Mouse (Mus musculus) liver, embryonic 14.5 days (tissue): ENCODE measurements around the gene Chpf. TPM values are rescaled to one million over a fixed set of nuclear protein-coding genes. Genes with fewer than 3 reads are reported as not detected.
A peak's percentile ranks its signal among the peaks of the same experiment; 100 is the strongest.

ENCODE experiments used
- ATAC-seq: fragments of 200-750 bp; cut with Nextera tagmentation; 2 replicates; pipeline ENCODE4 v1.8.0; 2017; ENCODE audit warnings: moderate number of reproducible peaks, mild to moderate bottlenecking, moderate library complexity; ENCODE audit not compliant: insufficient read depth
- DNase-seq, 3 experiments: peaks; one replicate each; pipeline ENCODE4 v3.0.0-alpha.2; 2012 to 2013; ENCODE audit warnings: low read depth in 3 of 3, low spot score in 3 of 3
- H3K27ac ChIP-seq: fragments of 300-500 bp; sonication (generic); 2 replicates; pipeline ENCODE4 v1.5.1; 2014; ENCODE audit warnings: moderate library complexity, mild to moderate bottlenecking, control low read depth, inconsistent platforms
- H3K27me3 ChIP-seq: fragments of 300-500 bp; sonication (generic); 2 replicates; pipeline ENCODE4 v1.6.1; 2014; ENCODE audit warnings: mild to moderate bottlenecking, low read length, moderate library complexity; ENCODE audit not compliant: control insufficient read depth, insufficient read depth
- H3K36me3 ChIP-seq: fragments of 300-500 bp; sonication (generic); replicated peaks from 2 replicates; pipeline ENCODE4 v1.6.1; 2014; ENCODE audit warnings: low read depth; ENCODE audit not compliant: control insufficient read depth, insufficient read depth
- H3K4me1 ChIP-seq, 2 experiments: fragments of 200-500 bp in 1 of 2; fragments of 300-500 bp in 1 of 2; sonication (generic) in 1 of 2; replicated peaks; 2 replicates each; pipeline ENCODE4 v1.6.1; 2012 to 2014; ENCODE audit warnings: antibody characterized with exemption in 1 of 2, inconsistent platforms in 1 of 2, low read length in 1 of 2; ENCODE audit not compliant: control insufficient read depth in 2 of 2, insufficient read depth in 2 of 2
- H3K4me2 ChIP-seq: fragments of 300-500 bp; sonication (generic); 2 replicates; pipeline ENCODE4 v1.6.1; 2014; ENCODE audit warnings: low read depth, mild to moderate bottlenecking, control low read depth, moderate library complexity
- H3K4me3 ChIP-seq, 2 experiments: fragments of 200-500 bp in 1 of 2; fragments of 300-500 bp in 1 of 2; sonication (generic) in 1 of 2; 2 replicates each; pipeline ENCODE4 v1.5.1; 2012 to 2014; ENCODE audit warnings: low read depth in 2 of 2, low read length in 2 of 2, mild to moderate bottlenecking in 2 of 2, control low read depth in 1 of 2, inconsistent platforms in 1 of 2, moderate library complexity in 1 of 2; ENCODE audit not compliant: insufficient read depth in 1 of 2
- H3K9ac ChIP-seq: fragments of 300-500 bp; sonication (generic); replicated peaks from 2 replicates; pipeline ENCODE4 v1.6.1; 2014; ENCODE audit warnings: mild to moderate bottlenecking, control low read depth, moderate library complexity
- H3K9me3 ChIP-seq: fragments of 300-500 bp; sonication (generic); 2 replicates; pipeline ENCODE4 v1.6.1; 2016; ENCODE audit warnings: low read length, mixed read lengths; ENCODE audit not compliant: control insufficient read depth
- CTCF ChIP-seq: IDR thresholded peaks from 2 replicates; pipeline ENCODE4 v1.5.1; 2016; ENCODE audit warnings: antibody characterized with exemption, low read depth, control low read depth
- EP300 ChIP-seq: IDR thresholded peaks from 2 replicates; pipeline ENCODE4 v1.6.1; 2016; ENCODE audit warnings: antibody characterized with exemption, low read depth
- WGBS: fragments of 180-500 bp; shearing (Covaris S2); extraction: QIAGEN DNeasy Blood & Tissue Kit; methylation state at CpG from one replicate; pipeline ENCODE4 v1.1.7; 2014; ENCODE audit not compliant: insufficient replicate concordance; 5-methylcytosine and 5-hydroxymethylcytosine counted together
- polyA plus RNA-seq, 2 experiments: library from polyadenylated mRNA; depleted of rRNA in 1 of 2; stranded (reverse) in 1 of 2; unstranded in 1 of 2; fragments of >200 nt; fragmentation: Nextera tagmentation in 1 of 2; extraction: Ambion mirVana in 1 of 2; gene quantifications; 2 replicates each; pipeline versions ENCODE4 v1.2.1 to v1.2.3; 2012 to 2014

Gene Chpf
- polyA plus RNA-seq, 2 experiments: 2.8 to 5.0 TPM

- Histone ChIP-seq H3K4me2 (peak overlapping the region; percentile 90), H3K4me1 (peaks cover 7 to 9% of the 10 kb centered on the region in 2 experiments), H3K4me3 (peak overlapping the region; percentile 22 to 63; a peak in 3 of 4 replicates), H3K9ac (no peak overlapping the region), H3K27ac (no peak overlapping the region), H3K9me3 (no peaks in the 10 kb centered on the region), H3K36me3 (no peaks in the 10 kb centered on the region), H3K27me3 (peaks cover 54% of the 10 kb centered on the region)
- 2% methylated on average over 24 of the region's 24 CpGs for WGBS
- DNase-seq (no peak), ATAC-seq (no peak)
- TF ChIP-seq EP300 (no peak), CTCF (no peak)
Measured at GRCm38 (mm10) chr1:75479635-75479989, 505 bp upstream of the Chpf start.

GRCm38 (mm10) chr1:75478497-75478896 lies 610 bp downstream of the Chpf start:
- Histone ChIP-seq H3K27me3 (peaks cover 49% of the 10 kb centered on the region), H3K4me3 (peak overlapping the region; percentile 63 to 64), H3K36me3 (no peaks in the 10 kb centered on the region), H3K4me2 (peak overlapping the region; percentile 90), H3K4me1 (peaks cover 7 to 9% of the 10 kb centered on the region in 2 experiments), H3K27ac (no peak overlapping the region), H3K9ac (peak overlapping the region; percentile 54), H3K9me3 (no peaks in the 10 kb centered on the region)
- no peak for DNase-seq
- TF ChIP-seq EP300 (no peak), CTCF (no peak)
- under 1% methylated on average over 23 of the region's 25 CpGs for WGBS
- ATAC-seq: peak; percentile 4; the same call in 1 of the 2 replicates

- Histone ChIP-seq H3K27me3 (peaks cover 48% of the 10 kb centered on the region), H3K36me3 (no peaks in the 10 kb centered on the region), H3K4me1 (peaks cover 7 to 9% of the 10 kb centered on the region in 2 experiments), H3K4me2 (peak overlapping the region; percentile 90), H3K9ac (no peak overlapping the region), H3K9me3 (no peaks in the 10 kb centered on the region), H3K27ac (no peak overlapping the region), H3K4me3 (no peak overlapping the region; a peak in 1 of 4 replicates)
- 37% methylated on average over 3 of the region's 3 CpGs for WGBS
- ATAC-seq: no peak
- no peak for TF ChIP-seq EP300
- TF ChIP-seq CTCF: no peak
- no peak for DNase-seq
Measured at GRCm38 (mm10) chr1:75477966-75478290, 1.2 kb downstream of the Chpf start.

GRCm38 (mm10) chr1:75477264-75477965 lies 1.7 kb downstream of the Chpf start:
- Histone ChIP-seq H3K9me3 (no peaks in the 10 kb centered on the region), H3K4me2 (peak overlapping the region; percentile 90), H3K4me1 (peaks cover 7 to 9% of the 10 kb centered on the region in 2 experiments), H3K36me3 (no peaks in the 10 kb centered on the region), H3K27ac (no peak overlapping the region), H3K27me3 (peaks cover 42% of the 10 kb centered on the region), H3K9ac (no peak overlapping the region), H3K4me3 (peak overlapping the region; percentile 1 to 10; a peak in 1 of 4 replicates)
- peak; percentile 91 for TF ChIP-seq CTCF
- no peak for TF ChIP-seq EP300
- ATAC-seq (no peak), DNase-seq (peak; percentile 47 to 54 (median 50))
- WGBS: 7% methylated on average over 35 of the region's 35 CpGs

- WGBS: 86% methylated on average over 11 of the region's 11 CpGs
- Histone ChIP-seq H3K4me3 (no peak overlapping the region), H3K27ac (no peak overlapping the region), H3K9me3 (no peaks in the 10 kb centered on the region), H3K27me3 (peaks cover 36% of the 10 kb centered on the region), H3K9ac (no peak overlapping the region), H3K36me3 (no peaks in the 10 kb centered on the region), H3K4me1 (peaks cover 7 to 9% of the 10 kb centered on the region in 2 experiments), H3K4me2 (no peak overlapping the region)
- ATAC-seq (no peak), DNase-seq (no peak)
- no peak for TF ChIP-seq EP300
- no peak for TF ChIP-seq CTCF
Measured at GRCm38 (mm10) chr1:75476441-75476840, 2.7 kb downstream of the Chpf start.
